Comparison of ENCODE assay signal across 7 mouse cellular contexts in genomic region chr19:46039478-46039877, GRCm38 (mm10). TPM values are rescaled to one million over a fixed set of nuclear protein-coding genes. Genes with fewer than 3 reads are reported as not detected.
DNase-seq lines count a peak whose midpoint lies in the region; ATAC-seq and TF ChIP-seq lines count a peak whose summit lies in the region.

No protein-coding gene starts in this region.

- no peak for TF ChIP-seq CTCF in small intestine, adult 2 months (IDR thresholded peaks at IDR 0.05; ENCODE audit: extremely low read depth, insufficient read length, insufficient replicate concordance, low read depth, low read length)

- DNase-seq in adrenal gland, adult (ENCODE audit: inconsistent age in 2 of 2, low spot score in 1 of 2), result peak; percentile 91 to 96
- DNase-seq in gastrocnemius, adult 8-10 months (ENCODE audit: low spot score in 2 of 2), result peak; percentile 65 to 75
- DNase-seq in induced T-regulatory cell, adult 2 months (ENCODE audit: low read depth), result peak; percentile 95
- DNase-seq in left cerebral cortex, postnatal 4 days, result peak; percentile 94
- DNase-seq in midbrain, embryonic 11.5 days (ENCODE audit: low spot score, missing footprints), result peak; percentile 98

- peak overlapping the region; percentile 99 for H3K9ac ChIP-seq in midbrain, embryonic 11.5 days (ENCODE audit: low read length)

- H3K9me3 ChIP-seq in midbrain, embryonic 11.5 days (ENCODE audit: control insufficient read depth, low read length), result no peaks in the 10 kb centered on the region

- peaks cover 20% of the 10 kb centered on the region for H3K36me3 ChIP-seq in midbrain, embryonic 11.5 days (ENCODE audit: control insufficient read depth, insufficient read depth, low read length)
- peaks cover 14% of the 10 kb centered on the region for H3K36me3 ChIP-seq in small intestine, adult 2 months (ENCODE audit: control insufficient read depth, insufficient read depth, low read length)

- peak overlapping the region; percentile 97 for H3K4me3 ChIP-seq in midbrain, embryonic 11.5 days (ENCODE audit: low read depth, low read length)
- peak overlapping the region; percentile 64 for H3K4me3 ChIP-seq in small intestine, adult 2 months (ENCODE audit: low read depth, low read length)

- intact Hi-C loops in left cerebral cortex, postnatal 4 days (cut with DNase I), result no loop called here

- H3K27me3 ChIP-seq in midbrain, embryonic 11.5 days (ENCODE audit: control insufficient read depth, insufficient read depth, low read length), result no peaks in the 10 kb centered on the region
- H3K27me3 ChIP-seq in small intestine, adult 2 months (ENCODE audit: control insufficient read depth, insufficient read depth, low read length), result no peaks in the 10 kb centered on the region

- H3K27ac ChIP-seq in midbrain, embryonic 11.5 days (ENCODE audit: low read depth, low read length), result peak overlapping the region; percentile 94
- peak overlapping the region; percentile 63 for H3K27ac ChIP-seq in small intestine, adult 2 months (ENCODE audit: insufficient read depth, low read depth, low read length)

- peaks cover 61% of the 10 kb centered on the region for H3K4me1 ChIP-seq in midbrain, embryonic 11.5 days (ENCODE audit: control insufficient read depth, insufficient read depth, low read length)
- peaks cover 27% of the 10 kb centered on the region for H3K4me1 ChIP-seq in small intestine, adult 2 months (ENCODE audit: control insufficient read depth, insufficient read depth, insufficient read length, low read length)

- peak; percentile 71 for TF ChIP-seq POLR2A in small intestine, adult 2 months (IDR thresholded peaks at IDR 0.05; ENCODE audit: low read depth, low read length)

- peak; percentile 71 for ATAC-seq in common myeloid progenitor, adult 5-6 weeks (replicated peaks; ENCODE audit: low read depth, poor library complexity, severe bottlenecking)
- peak; percentile 84 for ATAC-seq in midbrain, embryonic 11.5 days (ENCODE audit: low FRiP score)

- peak overlapping the region; percentile 80 for H3K4me2 ChIP-seq in midbrain, embryonic 11.5 days

- WGBS in midbrain, embryonic 11.5 days, result 2% methylated on average over 19 of the region's 30 CpGs
- 2% methylated on average over 28 of the region's 30 CpGs for WGBS in small intestine, adult 2 months

RNA-seq across cellular contexts. Expression of gene Pprc1, which starts 5.2 kb away (rescaled TPM):
- 15.0 and 48.0 TPM in 2 replicates for total RNA-seq in common myeloid progenitor, adult 5-6 weeks (2017)
- 10 to 100 TPM; 13.0 to 22.8 (median 14.7) TPM for total RNA-seq in gastrocnemius, adult 8-10 months (2022)
- total RNA-seq in left cerebral cortex, postnatal 4 days (2021), result 10 to 100 TPM; 42.9 to 46.7 TPM
- polyA plus RNA-seq in midbrain, embryonic 11.5 days (2014; fragmentation: Nextera tagmentation; extraction: Ambion mirVana), result 38.2 and 48.5 TPM in 2 replicates
- 9.9 and 10.6 TPM in 2 replicates for polyA plus RNA-seq in small intestine, adult 2 months (2012; rRNA removed)

RNA-seq across cellular contexts. Expression of gene Ldb1, which starts 5.5 kb away (rescaled TPM):
- total RNA-seq in common myeloid progenitor, adult 5-6 weeks (2017), result 136 and 160 TPM in 2 replicates
- 10 to 100 TPM; 13.3 to 19.7 (median 17.0) TPM for total RNA-seq in gastrocnemius, adult 8-10 months (2022)
- 100 to 1,000 TPM; 151 to 153 TPM for total RNA-seq in left cerebral cortex, postnatal 4 days (2021)
- polyA plus RNA-seq in midbrain, embryonic 11.5 days (2014; fragmentation: Nextera tagmentation; extraction: Ambion mirVana), result 72.1 and 77.0 TPM in 2 replicates
- 35.6 and 60.8 TPM in 2 replicates for polyA plus RNA-seq in small intestine, adult 2 months (2012; rRNA removed)

RNA-seq across cellular contexts. Expression of gene Hps6, which starts 36.2 kb away (rescaled TPM):
- 4.1 and 4.9 TPM in 2 replicates for total RNA-seq in common myeloid progenitor, adult 5-6 weeks (2017)
- 1 to 10 TPM; 3.4 to 5.1 (median 4.1) TPM for total RNA-seq in gastrocnemius, adult 8-10 months (2022)
- 1 to 10 TPM; 4.3 to 4.5 TPM for total RNA-seq in left cerebral cortex, postnatal 4 days (2021)
- polyA plus RNA-seq in midbrain, embryonic 11.5 days (2014; fragmentation: Nextera tagmentation; extraction: Ambion mirVana), result 1.0 and 1.4 TPM in 2 replicates
- 3.4 and 5.6 TPM in 2 replicates for polyA plus RNA-seq in small intestine, adult 2 months (2012; rRNA removed)

RNA-seq across cellular contexts. Expression of gene Nolc1, which starts 36.2 kb away (rescaled TPM):
- 197 and 199 TPM in 2 replicates for total RNA-seq in common myeloid progenitor, adult 5-6 weeks (2017)
- 10 to 100 TPM; 17.4 to 21.4 (median 20.1) TPM for total RNA-seq in gastrocnemius, adult 8-10 months (2022)
- 10 to 100 TPM; 47.8 to 56.4 TPM for total RNA-seq in left cerebral cortex, postnatal 4 days (2021)
- 115 and 117 TPM in 2 replicates for polyA plus RNA-seq in midbrain, embryonic 11.5 days (2014; fragmentation: Nextera tagmentation; extraction: Ambion mirVana)
- polyA plus RNA-seq in small intestine, adult 2 months (2012; rRNA removed), result 3.4 and 4.3 TPM in 2 replicates

RNA-seq across cellular contexts. Expression of gene Armh3, which starts 41.2 kb away (rescaled TPM):
- total RNA-seq in common myeloid progenitor, adult 5-6 weeks (2017), result 7.4 and 9.5 TPM in 2 replicates
- total RNA-seq in gastrocnemius, adult 8-10 months (2022), result 10 to 100 TPM; 11.2 to 12.5 (median 12.1) TPM
- total RNA-seq in left cerebral cortex, postnatal 4 days (2021), result 10 to 100 TPM; 25.6 to 27.1 TPM
- polyA plus RNA-seq in midbrain, embryonic 11.5 days (2014; fragmentation: Nextera tagmentation; extraction: Ambion mirVana), result 13.9 and 14.2 TPM in 2 replicates
- 3.6 and 7.5 TPM in 2 replicates for polyA plus RNA-seq in small intestine, adult 2 months (2012; rRNA removed)

Comparison
In these comparisons a context has a peak if more than half of its experiments do, and no peak if none do; other contexts are left out.
1. Peak in every context shown above with its lines: DNase-seq, ATAC-seq, H3K4me3 ChIP-seq and H3K27ac ChIP-seq.